Mouse (Mus musculus) Muller cell, postnatal 12 days (primary cell): ENCODE measurements around the gene Fgfrl1.
"Not testable (repeated sequence)": the region's sequence is repeated elsewhere in the genome, so short reads cannot be mapped to it uniquely, and the experiment has no call there.

Experiments
- DNase-seq: peaks from one replicate; pipeline ENCODE4 v3.0.0-alpha.2; 2015; ENCODE audit errors: inconsistent ontology term

Gene Fgfrl1

GRCm38 (mm10) chr5:108751258-108751657, 59.1 kb downstream of the Fgfrl1 start:
- not testable (repeated sequence) for DNase-seq
